Mouse (Mus musculus) right cerebral cortex, postnatal 25 days (tissue): ENCODE measurements around the gene Igf2r.
A peak's percentile ranks its signal among the peaks of the same experiment; 100 is the strongest.

Experiments used
- DNase-seq: peaks from one replicate; pipeline ENCODE4 v3.0.0; 2022

Igf2r gene

DNA sequence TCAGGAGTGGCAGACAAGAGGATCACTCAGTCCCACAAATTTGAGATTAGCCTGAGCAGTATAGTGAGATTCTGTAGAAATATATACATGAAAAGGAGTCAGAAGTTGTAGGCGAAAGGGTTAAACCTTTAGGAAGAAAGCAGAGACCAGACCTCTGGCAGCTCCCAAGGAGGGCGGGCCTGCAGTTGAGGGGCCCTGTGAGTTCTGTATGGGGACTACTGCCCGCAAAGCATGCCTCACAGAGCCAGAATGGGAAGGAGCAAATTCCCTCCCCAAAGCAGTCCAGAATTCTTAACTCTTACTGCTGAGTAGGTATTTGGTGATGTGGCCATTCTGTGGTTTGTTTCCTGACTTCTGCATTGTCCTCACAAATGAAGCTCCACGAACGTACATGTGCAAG is 11.6 kb upstream of the Igf2r start:
- no peak for DNase-seq

GRCm38 (mm10) chr17:12780125-12780524 is 10.7 kb upstream of the Igf2r start:
- no peak for DNase-seq

DNA sequence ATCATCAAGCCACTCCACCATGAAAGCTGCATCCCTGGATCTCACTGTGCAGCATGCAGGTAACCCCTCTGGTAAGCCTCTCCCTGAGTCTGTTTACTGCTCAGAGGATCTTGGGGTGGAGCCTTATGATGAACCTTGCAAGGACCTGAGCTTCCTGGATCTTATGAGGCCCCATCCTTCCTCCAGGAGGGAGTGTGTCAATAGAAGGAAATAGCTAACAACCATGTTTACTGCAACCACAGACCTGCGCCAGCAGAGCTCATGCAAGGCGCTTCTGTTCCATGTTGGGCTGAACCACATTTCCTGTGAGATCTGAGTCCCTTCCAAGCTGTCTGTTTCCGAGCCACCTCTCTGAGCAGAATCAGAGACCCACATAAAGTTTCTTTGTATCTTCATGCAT is 10.0 kb upstream of the Igf2r start:
- DNase-seq = no peak

DNA sequence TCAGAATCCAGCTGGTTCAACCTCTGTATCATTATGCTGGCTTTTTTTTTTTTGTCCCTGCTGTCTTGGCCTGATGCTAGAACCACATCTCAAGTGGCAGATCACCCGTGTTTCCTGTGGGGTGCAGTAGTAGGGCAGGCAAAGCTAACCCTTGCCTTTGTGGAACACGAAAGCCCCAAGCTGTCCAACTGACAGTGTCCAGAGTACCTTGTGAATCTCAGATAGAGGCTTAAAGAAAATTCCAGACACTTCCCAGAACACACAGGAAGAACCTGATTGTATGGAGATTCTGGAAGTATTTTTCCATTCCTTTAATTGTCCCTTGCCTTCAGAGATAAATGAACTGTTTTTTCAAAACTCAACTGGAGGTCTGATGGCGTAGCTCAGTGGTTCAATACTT is 4.5 kb upstream of the Igf2r start:
- no peak for DNase-seq

DNA sequence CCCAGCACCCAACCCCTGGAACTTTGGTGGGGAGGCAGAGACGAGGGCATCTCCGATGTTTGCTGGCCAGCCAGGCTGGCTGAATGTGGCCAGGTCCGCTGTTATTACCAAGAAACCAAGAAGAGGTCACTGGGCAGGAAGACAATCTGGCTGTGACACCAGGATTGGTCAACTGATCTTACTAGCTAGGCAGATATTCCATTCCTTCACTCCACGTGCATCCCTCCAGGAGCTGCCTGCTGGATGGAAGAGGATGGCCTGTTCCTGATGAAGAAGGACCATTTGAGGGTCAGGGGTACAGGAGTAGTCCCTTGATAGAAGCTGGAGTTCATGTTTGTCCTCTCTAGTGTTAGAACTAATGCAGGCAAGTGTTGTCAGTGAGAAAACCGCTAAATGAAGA is 1.0 kb upstream of the Igf2r start:
- no peak for DNase-seq

DNA sequence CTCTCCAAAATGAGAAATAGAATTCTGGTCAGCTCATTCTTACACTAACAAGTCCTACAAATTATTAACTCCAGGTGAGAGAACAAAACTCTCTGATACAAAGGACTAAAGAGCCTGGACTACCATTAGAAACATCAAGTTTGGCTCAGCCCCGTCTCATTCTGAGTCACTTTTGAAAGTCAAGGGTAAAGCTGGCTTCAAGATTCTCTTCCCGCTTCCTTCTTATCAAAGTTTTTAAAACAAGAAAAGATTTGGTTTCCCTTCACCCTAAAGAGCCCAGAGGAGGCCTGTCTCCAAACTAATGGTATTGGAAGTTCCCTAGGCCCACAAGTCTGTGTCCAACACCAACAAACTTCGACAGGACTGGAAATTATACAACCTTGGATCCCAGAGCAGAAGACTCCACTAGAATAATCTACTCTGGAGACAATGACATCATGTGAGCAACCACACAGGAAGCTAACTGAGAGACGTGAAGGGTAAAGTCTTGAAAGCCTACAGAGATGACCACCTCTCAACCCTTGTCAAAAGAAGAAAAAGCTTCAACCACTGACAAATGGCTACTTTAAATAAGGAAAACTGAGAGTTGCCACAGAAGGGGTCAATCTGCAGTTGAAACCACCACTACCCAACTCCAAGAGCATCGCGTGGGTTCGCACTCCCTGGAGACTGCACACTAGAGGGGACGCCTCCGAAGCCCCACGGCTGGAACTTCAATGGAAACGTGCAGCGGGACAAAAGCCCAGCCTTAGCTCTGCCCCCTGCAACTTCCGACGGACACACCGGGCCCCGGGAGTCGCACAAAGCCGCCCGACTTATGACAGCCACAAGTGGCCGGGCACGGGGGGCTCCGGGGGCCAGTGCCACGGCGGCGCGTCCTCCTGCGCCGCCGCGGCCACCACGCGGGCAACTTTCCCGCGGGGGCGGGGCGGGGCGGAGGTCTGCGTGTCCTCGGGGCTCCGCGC is 767 bp downstream of the Igf2r start:
- no peak for DNase-seq

DNA sequence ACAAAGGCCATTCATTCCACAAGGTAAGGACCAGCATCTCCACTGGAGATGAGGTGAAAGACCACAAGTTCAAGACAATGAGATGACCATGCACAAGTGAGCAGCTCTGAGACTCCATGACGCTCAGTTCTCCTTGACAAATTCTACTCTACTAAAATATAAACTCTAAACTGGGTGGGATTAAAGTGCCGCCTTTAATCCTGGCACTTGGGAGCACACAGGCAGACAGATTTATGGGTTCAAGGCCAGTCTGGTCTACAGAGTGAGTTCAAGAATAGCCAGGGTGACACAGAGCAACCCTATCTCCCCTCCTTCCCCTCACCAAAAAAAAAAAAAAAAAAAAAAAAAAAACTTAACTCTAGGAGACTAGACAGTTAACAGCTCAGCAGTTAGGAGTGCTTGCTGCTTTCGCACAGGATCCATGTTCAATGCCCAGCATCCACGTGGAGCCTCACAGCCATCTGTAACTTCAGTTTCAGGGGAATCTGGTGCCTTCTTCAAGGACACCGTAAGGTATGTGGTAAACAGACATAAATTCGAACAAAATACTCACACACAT is 2.1 kb downstream of the Igf2r start:
- DNase-seq = no peak

- no peak for DNase-seq
These were observed 6.1 kb downstream of the Igf2r start for GRCm38 (mm10) chr17:12763412-12763811.

GRCm38 (mm10) chr17:12760355-12761146 is 8.9 kb downstream of the Igf2r start:
- DNase-seq = no peak

DNA sequence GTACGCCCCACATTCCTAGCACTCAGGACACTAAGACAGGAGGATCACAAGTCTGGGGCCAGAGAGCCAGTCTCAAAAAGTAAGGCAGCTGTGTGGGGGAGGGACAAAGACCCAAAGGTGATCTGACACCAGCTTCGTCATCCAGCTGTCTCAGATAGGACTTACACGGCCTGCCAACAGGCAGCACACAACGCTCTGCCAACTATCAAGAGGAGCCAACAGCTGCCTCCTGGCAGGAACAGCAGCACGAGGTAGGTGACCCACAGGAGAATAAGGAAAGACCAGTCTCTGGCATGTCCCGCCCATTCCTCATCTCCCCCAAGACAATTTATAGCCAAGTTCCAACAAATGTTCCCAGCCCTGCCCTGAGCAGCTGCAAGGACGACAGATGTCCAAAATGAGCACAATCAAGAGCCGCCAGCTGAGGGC is 9.8 kb downstream of the Igf2r start:
- no peak for DNase-seq

DNA sequence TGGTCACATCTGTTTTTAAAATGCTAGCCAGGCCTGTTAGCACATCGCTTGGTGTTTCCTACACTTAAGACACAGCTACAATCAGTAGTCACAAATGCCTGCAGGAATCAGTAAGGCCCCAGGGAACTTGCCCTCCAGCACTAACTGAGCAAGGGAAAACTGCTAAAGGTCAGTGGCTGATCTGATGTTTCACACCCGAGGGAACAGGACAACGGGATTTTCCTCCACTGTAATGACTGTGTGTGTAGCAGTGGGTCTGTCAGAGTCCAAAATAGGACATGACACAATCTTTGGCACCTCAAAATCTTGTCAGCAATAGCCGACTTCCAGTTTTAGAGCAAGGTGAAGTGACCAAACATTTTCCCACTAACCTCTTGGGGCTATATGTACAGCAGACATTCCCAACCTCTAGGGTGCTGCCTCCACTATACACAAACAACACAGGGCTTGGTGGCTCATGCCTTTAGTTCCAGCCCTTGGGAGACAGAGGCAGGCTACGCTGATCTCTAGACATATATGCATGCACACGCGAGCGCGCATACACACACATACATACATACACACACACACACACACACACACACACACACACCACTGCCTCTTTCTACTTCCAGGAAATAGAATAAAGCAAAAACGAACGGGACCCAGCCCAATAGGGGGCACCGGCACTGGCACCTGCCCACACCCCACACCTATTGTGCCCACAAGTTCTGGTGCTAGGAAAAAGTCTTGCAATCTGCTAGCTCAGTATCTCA is 10.6 kb downstream of the Igf2r start:
- DNase-seq = no peak

DNA sequence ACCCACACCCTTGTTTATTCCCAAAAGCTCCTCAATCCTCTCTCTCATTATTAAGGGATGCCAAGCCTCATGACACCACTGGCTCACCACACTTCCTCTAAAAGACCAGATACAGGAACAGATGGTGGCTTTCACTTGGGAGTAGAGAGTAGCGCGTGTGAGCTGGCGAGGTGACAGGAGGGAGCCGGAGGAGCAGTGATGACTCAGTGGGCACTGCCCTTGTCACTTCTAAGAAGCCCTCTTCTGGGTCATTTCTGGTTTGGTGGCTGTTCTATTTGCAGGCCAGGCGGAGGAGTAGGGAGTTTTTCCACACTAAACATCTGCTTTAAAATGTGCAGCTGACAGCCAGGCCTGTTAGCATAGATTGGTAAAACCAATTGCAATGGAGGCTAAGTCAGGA is 11.5 kb downstream of the Igf2r start:
- peak; percentile 31 for DNase-seq

DNA sequence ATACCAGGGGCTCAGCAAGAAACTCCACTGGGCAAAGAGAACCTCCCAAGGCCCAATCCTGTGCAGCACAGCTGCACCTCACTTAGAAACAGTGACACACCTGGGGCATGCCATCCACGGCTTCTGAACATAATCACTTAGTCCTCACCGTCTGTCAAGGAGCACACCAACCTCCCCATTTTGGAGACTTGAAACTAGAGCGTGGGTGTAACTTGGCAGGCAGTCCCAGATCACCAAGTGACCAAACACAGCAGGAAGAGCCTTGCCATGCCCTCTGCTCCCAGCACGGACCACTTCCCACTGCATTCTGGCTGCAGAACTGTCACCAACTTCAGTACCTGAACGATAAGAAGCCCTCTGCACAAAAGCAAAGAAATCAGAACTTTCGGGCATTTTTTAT is 12.3 kb downstream of the Igf2r start:
- no peak for DNase-seq

DNA sequence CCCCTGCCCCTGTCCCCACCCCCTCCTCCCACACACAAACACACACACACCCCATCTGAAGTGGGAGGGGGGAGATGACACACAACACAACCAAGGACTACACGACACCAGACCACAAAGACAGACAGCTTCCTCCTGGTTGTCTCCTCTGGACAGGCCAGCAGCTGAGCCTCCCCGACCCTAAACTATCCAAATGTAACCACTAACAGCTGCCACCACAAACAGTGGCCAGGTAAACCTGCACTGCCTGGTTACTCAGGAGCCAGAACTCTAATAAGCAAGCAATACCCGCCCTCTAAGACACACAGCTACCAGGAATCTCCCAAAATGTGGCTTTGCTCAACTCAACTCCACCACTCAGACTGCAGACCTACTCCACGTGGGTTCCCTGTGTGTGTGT is 13.5 kb downstream of the Igf2r start:
- DNase-seq = no peak

GRCm38 (mm10) chr17:12755146-12755545 is 14.3 kb downstream of the Igf2r start:
- no peak for DNase-seq

GRCm38 (mm10) chr17:12754243-12755007 is 15.0 kb downstream of the Igf2r start:
- no peak for DNase-seq

DNA sequence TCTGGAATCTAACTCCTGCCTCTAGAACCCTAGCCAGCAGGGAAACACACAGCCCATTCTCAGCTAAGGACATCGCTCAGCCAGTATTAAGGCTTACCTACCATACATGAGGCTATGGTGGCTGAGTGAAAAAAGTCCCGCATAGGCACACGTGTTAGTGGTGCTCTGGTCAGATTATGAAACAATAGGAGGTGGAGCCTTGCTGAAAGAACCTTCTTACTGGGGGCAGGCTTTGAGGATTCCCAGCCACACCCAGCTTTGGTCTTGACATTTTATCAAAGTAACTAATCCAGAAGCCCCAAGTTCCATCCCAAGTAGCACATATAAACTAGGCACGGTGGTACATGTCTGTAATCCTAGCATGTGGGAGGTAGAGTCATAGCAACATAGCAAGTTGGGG is 16.4 kb downstream of the Igf2r start:
- no peak for DNase-seq

DNA sequence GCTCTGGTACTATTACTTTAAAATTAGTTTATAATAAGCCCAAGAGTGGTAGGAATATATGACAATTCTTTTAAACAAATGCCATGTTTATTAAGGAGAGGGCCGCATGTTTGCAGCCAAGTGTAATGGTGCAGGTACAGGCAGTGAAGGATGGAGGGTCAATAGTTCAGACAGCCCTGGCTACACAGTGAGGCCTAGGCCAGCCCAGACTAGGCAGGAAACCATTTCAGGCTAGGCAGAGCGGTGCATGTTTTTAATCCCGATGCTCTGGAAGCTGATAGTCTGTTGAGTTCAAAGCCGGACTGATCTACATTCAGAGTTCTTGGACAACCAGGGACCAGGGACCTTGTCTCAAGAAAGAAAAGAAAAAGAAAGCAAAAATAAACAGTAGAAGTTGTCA is 17.8 kb downstream of the Igf2r start:
- DNase-seq = no peak

DNA sequence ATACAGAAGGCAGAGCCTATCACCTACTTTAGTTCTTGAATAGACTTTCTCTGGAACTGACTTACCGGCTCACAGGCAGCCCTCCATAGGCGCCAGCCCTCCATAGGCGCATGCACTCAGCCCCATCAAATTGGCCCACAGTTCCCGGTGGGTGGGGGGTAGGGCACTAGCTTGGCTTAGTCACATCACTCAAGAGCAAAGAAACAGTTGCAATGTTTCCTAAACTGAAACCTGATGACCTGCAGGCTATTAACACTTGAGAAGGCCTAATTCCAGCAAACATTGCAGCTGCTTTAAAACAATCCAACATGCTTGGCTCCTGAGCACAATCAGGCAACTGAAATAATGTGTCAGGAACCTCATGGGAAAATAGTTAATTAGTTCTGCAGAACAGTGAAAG is 18.2 kb downstream of the Igf2r start:
- DNase-seq = no peak

DNA sequence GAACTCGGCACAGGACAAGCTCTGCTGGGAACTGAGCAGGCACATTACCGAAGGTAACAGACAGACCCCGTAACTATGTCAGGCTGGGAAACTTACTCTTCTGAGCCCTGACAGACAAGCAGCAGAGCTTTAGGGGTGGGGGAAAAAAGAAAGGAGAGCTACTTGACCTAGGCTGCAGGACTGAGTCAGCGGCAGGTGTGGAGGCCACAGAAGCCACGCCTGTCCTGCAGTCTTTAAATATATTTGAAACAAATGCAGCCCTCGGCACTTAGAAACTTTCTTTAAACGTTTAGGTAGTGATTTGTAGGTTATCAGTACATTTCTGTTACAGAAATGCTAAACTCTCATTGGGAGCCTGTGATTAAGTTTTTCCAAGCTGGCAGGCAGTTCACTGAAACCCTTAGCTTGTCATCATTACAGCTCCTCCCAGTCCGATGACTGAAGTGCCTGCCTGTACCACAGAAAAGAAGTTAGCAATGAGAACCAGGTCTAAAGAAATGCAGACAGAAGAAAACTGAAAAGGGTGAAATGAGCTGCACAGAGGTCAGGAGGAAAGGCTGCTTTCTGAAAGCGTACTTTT is 18.8 kb downstream of the Igf2r start:
- DNase-seq = no peak

DNA sequence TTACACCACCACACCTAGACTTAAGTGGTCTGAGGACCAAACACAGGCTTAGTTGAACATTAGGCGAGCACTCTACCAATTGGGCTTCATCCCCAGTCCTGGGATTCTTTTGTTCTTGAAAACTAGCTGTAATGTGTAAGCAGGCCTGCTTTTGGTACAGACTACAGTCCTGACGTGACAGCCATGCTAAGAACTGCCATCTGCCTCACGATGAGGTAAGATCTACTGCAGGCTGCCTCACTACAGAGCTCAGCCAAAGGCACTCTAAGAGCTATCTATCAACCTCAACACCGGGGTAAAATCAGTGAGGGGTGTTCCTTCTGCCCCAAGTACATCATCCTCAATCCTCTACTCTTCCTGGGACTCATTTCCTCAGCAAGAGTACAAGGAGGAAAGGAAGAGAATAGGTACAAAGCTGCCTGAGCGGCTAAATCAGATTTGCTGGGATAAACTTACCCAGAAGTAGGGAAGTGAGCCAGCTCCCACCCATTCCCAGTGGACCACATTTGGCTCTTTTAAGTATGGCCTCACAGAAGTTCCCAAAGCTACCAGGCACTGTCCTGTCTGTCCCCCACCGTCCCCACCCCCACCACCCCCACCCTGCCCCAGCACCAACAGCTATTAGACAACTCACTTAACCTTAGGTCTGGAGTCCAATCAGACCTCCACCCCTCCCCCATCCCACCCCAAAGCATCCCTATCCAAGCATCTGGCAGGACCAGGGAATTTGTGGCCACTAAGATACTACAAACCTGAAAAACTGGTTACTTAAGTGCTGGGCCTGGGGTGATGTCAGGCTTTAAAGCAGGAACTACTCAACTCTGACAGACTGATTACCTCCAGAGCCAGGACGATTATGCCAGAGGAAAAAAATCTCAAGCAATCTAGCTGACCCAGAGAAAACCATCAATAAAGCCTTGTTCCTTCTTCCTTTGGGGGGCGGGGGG is 19.8 kb downstream of the Igf2r start:
- DNase-seq = no peak
